Mouse (Mus musculus): ENCODE measurements around the gene Cx3cr1.

- TF ChIP-seq POLR2A (IDR thresholded peaks at IDR 0.05; ENCODE audit: borderline replicate concordance, extremely low read depth, low read depth, low read length): no peak
- no peak for TF ChIP-seq CTCF (IDR thresholded peaks at IDR 0.05; ENCODE audit: insufficient read depth, low read length)
Measured at GRCm38 (mm10) chr9:119887144-119887901, 182.4 kb downstream of the Cx3cr1 start.

Data from lung, adult 2 months (tissue).